Mouse (Mus musculus): ENCODE results near the gene Khk. TPM values are rescaled to one million over a fixed set of nuclear protein-coding genes. Genes with fewer than 3 reads are reported as not detected.

The Khk gene
- total RNA-seq, 2 experiments from 2014 or later, result 9.5 to 12.7 TPM

DNA sequence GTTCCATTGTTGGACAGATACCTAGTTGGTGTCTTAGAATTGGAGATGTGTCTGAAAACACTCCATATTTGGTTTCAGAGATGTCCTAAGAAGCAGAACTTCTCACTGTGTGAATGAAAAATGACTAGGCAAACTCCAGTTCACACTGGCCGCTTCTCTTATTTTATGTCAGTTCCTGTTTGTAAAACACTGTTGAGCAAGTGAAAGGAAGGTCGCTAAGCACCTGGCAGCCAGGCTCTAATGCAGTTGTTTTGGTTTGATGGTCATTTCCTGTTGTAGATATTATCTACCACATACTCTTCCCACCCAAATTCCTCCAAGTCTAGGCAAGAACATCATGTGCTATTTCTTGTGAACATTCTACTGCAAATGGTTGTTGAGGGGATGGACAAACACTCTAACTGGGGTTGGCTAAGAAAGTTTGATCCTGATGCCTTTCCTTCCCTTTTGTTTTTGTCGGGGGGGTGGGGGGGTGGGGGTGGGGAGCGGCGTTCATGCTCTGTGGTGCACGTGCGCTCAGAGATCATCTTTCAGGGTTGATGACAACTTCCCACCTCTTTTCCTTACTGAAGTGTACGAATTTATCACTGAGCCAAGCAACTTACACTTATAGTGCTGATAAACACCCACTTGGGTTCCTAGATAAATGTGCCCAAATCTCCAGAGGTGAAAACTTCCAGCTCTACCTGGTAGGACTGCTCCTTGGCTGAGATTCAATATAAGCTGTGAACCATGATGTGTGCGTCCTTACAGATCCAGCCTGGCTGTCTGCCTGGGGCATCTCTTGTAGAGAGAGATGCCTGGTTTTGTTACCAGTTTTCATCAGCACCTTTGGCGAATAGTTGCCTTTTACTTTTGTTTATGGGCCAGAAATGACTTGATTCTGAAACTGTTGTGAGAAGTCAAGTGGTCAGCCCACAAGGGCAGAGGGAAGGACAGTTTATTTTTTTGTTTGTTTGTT, 40.6 kb downstream of the Khk start:
- no peak for DNase-seq
- intact Hi-C loops (cut with DNase I), result no loop called here

DNA sequence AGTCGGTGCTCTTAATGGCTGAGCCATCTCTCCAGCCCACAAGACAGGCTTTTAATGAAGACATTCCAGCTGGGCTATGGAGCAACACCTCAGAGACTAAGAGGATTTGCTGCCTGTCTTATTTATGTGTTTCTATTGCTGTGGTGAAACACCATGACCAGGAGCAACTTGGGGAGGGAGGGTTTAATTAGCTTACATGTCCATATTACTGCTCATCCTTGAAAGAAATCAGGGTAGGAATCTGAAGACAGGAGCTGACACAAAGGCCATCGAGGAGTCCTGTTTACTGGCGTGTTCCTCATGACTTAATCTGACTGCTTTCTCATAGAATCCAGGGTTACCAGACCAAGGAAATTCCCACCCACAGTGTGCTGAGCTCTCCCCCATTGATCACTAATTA, 42.7 kb downstream of the Khk start:
- intact Hi-C loops (cut with DNase I), result no loop called here
- DNase-seq, result no peak

DNA sequence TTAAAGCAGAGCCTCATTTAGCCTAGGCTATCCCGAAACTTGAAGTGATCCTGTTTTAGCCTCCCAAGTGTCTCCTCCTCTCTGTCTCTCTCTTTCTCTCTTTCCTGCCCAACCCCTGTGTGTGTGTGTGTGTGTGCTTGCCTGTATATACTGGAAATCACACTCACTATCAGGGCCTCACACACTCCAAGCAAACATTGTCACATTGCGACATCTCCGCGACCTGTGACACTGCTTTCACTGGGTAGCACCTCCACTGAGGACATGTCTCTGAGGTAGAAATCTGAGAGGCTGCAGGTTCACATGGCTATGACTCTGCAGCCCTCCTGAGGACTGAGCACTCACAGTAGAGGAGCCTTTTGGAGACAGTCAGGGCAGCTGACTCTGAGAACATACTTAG, 45.0 kb downstream of the Khk start:
- intact Hi-C loops (cut with DNase I), result no loop called here
- no peak for DNase-seq

DNA sequence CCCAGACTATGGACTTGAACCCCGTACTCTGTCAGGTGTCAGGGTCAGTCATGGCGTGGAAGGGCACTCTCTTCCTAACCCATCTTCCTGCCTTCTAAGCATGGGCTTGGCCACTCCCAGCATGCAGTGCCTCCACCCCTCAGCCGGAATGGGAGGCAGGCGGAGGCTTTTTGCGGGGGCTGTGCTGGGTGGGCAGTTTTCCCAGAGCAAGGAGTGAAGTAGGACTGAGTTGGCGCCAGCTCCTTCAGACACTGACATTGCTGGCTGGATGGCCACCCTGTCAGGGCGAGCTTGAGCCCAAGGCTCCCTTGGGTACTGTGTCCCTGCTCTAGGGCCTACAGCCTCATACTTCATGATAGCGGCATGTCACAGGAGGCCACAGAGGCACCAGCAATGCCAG, 47.2 kb downstream of the Khk start, which contains the start of gene Tcf23:
Tcf23 (plus strand) TSS at position 247 of the 400 bp plus-strand sequence.
- intact Hi-C loops (cut with DNase I), result no loop called here
- peak; percentile 74 to 75 for DNase-seq

DNA sequence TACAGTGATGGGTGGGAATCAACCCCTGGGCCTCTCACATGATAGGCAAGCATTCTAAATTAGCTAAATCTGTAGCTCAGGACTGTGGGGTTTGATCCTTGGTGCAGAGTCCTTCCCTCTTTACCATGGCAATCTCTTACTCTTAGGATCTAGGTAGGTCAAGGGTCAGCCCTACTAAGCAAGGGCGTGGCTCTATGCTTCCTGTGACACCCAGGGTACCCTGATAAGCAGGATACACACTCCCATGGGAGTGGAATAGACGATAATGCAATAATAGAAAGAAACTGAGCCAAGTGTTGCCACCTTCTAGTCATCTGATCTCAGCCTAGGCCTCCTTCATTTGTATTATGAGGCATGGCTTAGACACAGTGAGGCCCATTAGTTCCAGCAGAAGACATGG, 48.2 kb downstream of the Khk start:
- intact Hi-C loops (cut with DNase I), result no loop called here
- DNase-seq, result no peak

DNA sequence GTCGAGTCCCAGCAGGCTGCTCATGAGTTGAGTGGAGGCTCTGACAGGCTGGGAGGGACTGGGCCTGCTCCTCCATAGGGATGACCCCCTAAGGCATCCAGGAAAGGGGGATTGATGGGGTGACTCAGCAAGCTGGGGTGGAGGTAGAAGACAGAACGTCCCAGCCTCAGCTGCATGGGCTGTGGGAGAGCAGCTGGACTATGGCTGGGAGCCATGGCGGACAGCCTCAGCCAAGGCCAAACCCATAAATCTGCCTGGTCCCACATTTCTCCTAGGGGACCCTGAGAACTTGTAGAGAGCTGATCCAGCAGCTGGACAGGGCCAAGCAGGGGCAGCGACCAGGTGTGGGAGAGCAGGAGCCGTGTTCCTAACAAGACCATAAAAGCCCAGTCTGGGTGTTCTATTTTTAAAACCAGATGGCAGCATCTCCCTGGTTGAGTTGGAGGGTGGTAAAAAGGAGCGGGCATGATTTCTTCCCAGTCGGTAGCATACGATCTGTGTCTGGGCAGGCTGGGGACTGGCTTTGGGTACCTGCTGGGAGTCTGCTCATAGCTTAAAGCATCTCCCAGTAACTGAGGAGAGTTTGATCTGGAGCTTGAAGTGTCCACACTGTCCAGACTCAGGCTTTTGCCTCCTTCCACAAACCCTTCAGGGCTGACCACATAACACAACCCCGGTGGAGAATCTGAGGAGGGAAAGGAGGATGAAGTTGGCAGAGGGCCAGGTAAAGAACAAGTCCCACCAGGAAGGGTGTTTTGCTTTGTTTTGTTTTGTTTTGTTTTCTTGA, 53.8 kb downstream of the Khk start:
- intact Hi-C loops (cut with DNase I), result no loop called here
- DNase-seq, result peak; percentile 67

Other genes with a start within 250 kb of the Khk start
- gene Dpysl5, start 209.9 kb upstream of the Khk start, total RNA-seq (2021), result under 1 TPM; 0.77 to 0.87 TPM
- 10 to 100 TPM; 24.8 to 26.5 TPM for gene Mapre3, start 106.8 kb upstream of the Khk start, total RNA-seq (2021)
- 10 to 100 TPM; 48.9 TPM for gene Tmem214, start 53.4 kb upstream of the Khk start, total RNA-seq (2021)
- 1 to 10 TPM; 9.4 to 9.7 TPM for gene Agbl5, start 32.7 kb upstream of the Khk start, total RNA-seq (2021)
- 100 to 1,000 TPM; 162 to 178 TPM for gene Ost4, start 13.6 kb upstream of the Khk start, total RNA-seq (2021)
- gene Emilin1, start 8.0 kb upstream of the Khk start, total RNA-seq (2021), result 10 to 100 TPM; 68.4 to 76.3 TPM
- under 1 TPM; 0.60 to 0.64 TPM for gene Cgref1, start 24.2 kb downstream of the Khk start, total RNA-seq (2021)
- gene Preb, start 38.9 kb downstream of the Khk start, total RNA-seq (2021), result 10 to 100 TPM; 64.9 to 71.3 TPM
- gene Tcf23, start 47.2 kb downstream of the Khk start, total RNA-seq (2021), result under 1 TPM; 0.15 to 0.53 TPM
- 10 to 100 TPM; 62.7 to 64.1 TPM for gene Atraid, start 126.9 kb downstream of the Khk start, total RNA-seq (2021)
- gene Slc5a6, start 127.5 kb downstream of the Khk start, total RNA-seq (2021), result 1 to 10 TPM; 4.7 to 4.8 TPM
- gene Cad, start 133.3 kb downstream of the Khk start, total RNA-seq (2021), result 10 to 100 TPM; 19.1 to 21.7 TPM
- gene Dnajc5g, start 184.9 kb downstream of the Khk start, total RNA-seq (2021), result not detected
- under 1 TPM in 1 of 2 experiments, not detected in 1; 0.25 TPM for gene Slc30a3, start 186.8 kb downstream of the Khk start, total RNA-seq (2021)
- 10 to 100 TPM; 67.3 to 78.0 TPM for gene Trim54, start 195.3 kb downstream of the Khk start, total RNA-seq (2021)
- not detected for gene Ucn, start 217.4 kb downstream of the Khk start, total RNA-seq (2021)
- gene Mpv17, start 232.8 kb downstream of the Khk start, total RNA-seq (2021), result 10 to 100 TPM; 52.1 to 59.3 TPM